Mouse (Mus musculus): Measurements from ENCODE around the gene Icam2. TPM values are rescaled to one million over a fixed set of nuclear protein-coding genes. Genes with fewer than 3 reads are reported as not detected.
"Not testable (repeated sequence)": the region's sequence is repeated elsewhere in the genome, so short reads cannot be mapped to it uniquely, and the experiment has no call there.

Icam2 gene
- total RNA-seq, 1 experiment from 2014 or later: 87.8 TPM

DNA sequence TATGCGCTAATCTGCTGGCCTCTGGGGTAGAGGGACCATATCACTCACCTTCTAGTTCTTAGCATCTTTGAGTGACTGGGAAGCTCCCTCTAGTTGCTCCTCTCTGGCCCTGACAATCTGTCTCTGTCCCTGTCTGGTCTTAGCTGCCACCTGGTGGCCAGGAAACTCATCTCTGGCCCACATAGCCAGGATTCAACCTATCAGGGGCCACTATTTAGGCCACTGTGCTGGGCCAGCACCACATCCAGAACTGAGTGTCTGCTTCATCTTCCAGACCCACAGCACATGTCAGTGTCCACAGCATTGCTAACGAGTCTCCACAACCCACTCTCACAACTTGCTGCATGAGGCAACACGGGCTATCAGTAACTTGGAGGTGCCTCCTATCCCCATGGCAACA is 9.8 kb upstream of the Icam2 start:
- ATAC-seq (replicated peaks in 1 of 2; ENCODE audit: insufficient read depth in 1 of 2, low FRiP score in 2 of 2, low TSS enrichment in 1 of 2, low read depth in 1 of 2, poor library complexity in 2 of 2, severe bottlenecking in 2 of 2): no peak

DNA sequence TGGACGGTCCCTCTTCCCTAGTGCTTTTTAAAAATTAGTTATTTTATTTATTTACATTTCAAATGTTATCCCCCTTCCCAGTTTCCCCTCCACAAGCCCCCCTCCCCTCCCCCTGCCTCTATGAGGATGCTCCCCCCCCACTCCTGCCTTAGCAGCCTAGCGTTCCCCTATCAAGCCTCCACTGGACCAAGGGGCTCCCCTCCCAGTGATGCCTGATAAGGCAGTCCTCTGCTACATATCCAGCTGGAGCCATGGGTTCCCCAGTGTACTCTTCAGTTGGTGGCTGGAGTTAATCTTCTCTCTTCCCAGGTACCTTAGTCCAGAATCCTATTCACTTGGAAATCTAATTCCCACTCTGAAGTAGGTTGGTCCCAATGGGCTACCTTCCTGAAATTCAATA is 6.2 kb upstream of the Icam2 start:
- not testable (repeated sequence) for ATAC-seq (replicated peaks in 1 of 2; ENCODE audit: insufficient read depth in 1 of 2, low FRiP score in 2 of 2, low TSS enrichment in 1 of 2, low read depth in 1 of 2, poor library complexity in 2 of 2, severe bottlenecking in 2 of 2)

DNA sequence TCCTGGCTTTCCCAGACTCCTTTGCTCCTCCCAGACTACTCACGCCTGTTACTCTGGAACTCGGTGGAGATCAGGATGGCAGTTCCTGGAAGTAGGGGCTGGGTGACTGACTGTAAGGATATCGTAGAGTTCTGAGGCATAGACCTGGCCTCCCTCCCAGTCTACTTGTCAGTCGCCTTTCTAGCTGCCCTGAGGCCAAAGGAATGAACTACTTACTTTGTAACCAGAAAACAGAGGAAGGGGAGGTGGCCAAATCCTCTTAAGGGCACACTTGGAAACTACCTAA is 5.4 kb upstream of the Icam2 start:
- ATAC-seq (replicated peaks in 1 of 2; ENCODE audit: insufficient read depth in 1 of 2, low FRiP score in 2 of 2, low TSS enrichment in 1 of 2, low read depth in 1 of 2, poor library complexity in 2 of 2, severe bottlenecking in 2 of 2): no peak

DNA sequence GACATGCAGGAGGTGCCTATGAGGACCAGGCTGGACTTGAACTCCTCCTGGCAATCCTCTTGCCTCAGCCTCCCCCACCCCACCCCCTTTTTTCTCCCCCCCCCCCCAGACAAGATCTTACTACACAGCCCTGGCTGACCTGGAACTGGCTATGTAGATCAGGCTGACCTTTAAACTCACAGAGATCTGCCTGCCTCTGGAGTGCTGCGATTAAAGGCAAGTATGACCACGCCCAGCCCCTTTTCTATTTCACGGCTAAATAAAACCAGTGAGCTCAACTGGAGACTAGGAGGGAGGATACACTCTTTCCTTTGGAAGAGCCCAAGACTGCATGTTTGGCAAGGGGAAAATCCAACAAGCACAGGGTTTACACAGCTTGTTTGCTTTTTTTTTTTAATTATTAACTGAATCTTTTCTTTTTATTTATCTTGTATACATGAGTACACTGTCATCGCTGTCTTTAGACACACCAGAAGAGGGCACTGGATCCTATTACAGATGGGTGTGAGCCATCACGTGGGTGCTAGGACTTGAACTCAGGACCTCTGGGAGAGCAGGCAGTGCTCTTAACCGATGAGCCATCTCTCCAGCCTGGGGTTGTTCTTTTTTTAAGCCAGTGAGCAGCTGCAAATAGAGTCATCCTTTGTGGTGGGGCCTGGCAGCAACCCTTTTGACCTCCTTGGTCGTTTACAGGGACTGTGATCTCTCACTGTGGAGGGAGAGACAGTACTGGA is 4.9 kb upstream of the Icam2 start:
- no peak for ATAC-seq (replicated peaks in 1 of 2; ENCODE audit: insufficient read depth in 1 of 2, low FRiP score in 2 of 2, low TSS enrichment in 1 of 2, low read depth in 1 of 2, poor library complexity in 2 of 2, severe bottlenecking in 2 of 2)

DNA sequence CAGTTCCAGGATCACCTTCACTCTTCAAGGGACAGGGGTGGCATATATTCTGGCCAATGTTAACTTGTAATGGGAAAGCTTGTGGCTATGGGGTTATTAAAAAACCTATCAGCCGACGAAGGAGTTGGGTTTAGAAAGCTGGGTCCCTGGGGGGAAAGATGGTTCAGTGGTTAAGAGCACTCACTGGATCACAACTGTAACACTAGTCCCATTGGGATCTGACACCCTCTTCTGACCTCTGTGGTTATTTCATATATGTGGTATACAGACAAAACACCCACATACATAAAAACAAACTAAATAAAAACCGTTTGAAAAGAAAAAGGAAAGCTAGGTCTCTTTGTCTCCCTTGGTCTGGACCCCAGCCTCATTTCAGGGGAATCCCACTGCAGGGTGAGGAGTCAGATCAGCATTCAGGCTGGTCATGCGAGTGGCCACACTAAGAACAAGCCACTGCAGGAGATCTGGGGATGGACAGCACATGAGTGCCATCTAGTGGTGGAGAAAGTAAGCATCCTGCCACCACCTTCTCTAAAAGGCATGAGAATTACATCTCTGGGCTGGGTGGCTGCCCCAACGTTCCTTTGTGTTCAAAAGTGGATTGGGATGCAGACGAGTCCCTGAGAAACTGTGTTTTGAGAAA is 3.8 kb upstream of the Icam2 start:
- ATAC-seq (replicated peaks in 1 of 2; ENCODE audit: insufficient read depth in 1 of 2, low FRiP score in 2 of 2, low TSS enrichment in 1 of 2, low read depth in 1 of 2, poor library complexity in 2 of 2, severe bottlenecking in 2 of 2): peak; percentile 57 to 60; a peak in 2 of 4 replicates

DNA sequence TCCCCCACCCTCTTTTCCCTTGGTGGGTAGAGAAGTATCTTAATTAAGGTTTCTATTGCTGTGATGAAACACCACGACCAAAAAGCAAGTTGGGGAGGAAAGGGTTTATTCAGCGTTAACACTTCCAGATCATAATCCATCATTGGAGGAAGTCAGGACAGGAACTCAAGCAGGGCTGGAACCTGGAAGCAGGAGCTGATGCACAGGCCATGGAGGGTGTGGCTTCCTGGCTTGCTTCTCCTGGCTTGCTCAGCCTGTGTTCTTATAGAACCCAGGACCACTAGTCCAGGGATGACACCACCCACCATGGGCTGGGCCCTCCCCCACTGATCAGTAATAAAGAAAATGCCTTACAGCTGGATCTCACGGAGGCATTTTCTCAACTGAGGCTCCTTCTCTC is 2.9 kb upstream of the Icam2 start:
- no peak for ATAC-seq (replicated peaks in 1 of 2; ENCODE audit: insufficient read depth in 1 of 2, low FRiP score in 2 of 2, low TSS enrichment in 1 of 2, low read depth in 1 of 2, poor library complexity in 2 of 2, severe bottlenecking in 2 of 2)

DNA sequence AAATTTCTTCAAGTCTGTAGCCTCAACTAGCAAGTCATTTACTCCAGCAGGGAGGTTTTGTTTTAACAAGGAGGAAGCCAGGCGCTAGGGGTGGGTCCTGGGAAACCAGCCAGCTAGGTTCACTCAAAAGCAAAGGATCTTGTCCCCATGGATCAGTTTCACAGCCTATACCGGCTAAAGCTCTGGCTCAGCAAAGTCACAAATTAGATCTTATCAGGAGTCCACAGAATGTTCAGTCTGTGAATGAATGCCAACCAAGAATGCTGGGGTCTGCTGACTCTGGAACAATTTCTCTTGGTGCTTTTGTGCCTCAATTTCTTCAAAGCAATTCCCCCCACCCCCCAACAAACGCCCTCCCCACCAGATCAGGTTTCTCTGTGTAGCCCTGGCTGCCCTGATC is 1.7 kb upstream of the Icam2 start:
- no peak for ATAC-seq (replicated peaks in 1 of 2; ENCODE audit: insufficient read depth in 1 of 2, low FRiP score in 2 of 2, low TSS enrichment in 1 of 2, low read depth in 1 of 2, poor library complexity in 2 of 2, severe bottlenecking in 2 of 2)

DNA sequence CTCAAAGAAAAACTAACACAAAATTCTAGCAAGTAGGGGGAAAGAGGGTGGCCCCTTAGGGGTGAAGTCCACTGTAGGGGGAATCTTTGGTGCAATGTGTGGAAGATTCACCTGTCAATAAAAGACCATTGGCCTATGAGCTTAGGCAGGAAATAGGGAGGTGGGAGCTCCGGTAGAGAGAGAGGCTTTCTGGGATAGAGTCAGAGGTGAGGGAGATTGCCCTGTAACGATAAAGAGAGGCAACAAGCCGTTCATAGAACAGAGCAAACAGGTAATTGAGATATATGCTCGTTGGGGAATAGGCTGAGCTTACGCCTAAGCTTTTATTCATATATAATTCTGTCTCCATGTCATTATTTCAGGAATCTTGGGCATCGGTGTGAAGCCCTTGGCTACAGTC is 855 bp downstream of the Icam2 start:
- peak; percentile 12 to 34; a peak in 1 of 4 replicates for ATAC-seq (replicated peaks in 1 of 2; ENCODE audit: insufficient read depth in 1 of 2, low FRiP score in 2 of 2, low TSS enrichment in 1 of 2, low read depth in 1 of 2, poor library complexity in 2 of 2, severe bottlenecking in 2 of 2)

DNA sequence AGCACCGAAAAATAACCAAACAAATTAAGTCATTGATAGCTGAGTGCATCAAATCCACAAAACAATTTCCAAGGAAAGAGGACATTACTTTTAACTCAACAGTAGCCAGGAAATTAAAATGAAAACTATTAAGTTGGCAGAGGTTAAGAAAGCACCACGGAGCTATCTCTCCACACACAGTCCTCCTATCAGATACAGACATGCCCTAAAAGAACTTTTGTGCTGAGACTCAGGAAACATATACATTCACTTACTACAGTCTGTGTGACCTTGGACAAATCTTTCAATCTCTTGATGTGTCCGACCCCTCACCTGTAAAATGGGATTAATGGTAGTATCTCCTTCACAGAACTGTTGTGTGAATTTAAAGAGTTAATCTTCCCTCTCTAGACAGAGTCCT is 1.5 kb downstream of the Icam2 start:
- ATAC-seq (replicated peaks in 1 of 2; ENCODE audit: insufficient read depth in 1 of 2, low FRiP score in 2 of 2, low TSS enrichment in 1 of 2, low read depth in 1 of 2, poor library complexity in 2 of 2, severe bottlenecking in 2 of 2): no peak

DNA sequence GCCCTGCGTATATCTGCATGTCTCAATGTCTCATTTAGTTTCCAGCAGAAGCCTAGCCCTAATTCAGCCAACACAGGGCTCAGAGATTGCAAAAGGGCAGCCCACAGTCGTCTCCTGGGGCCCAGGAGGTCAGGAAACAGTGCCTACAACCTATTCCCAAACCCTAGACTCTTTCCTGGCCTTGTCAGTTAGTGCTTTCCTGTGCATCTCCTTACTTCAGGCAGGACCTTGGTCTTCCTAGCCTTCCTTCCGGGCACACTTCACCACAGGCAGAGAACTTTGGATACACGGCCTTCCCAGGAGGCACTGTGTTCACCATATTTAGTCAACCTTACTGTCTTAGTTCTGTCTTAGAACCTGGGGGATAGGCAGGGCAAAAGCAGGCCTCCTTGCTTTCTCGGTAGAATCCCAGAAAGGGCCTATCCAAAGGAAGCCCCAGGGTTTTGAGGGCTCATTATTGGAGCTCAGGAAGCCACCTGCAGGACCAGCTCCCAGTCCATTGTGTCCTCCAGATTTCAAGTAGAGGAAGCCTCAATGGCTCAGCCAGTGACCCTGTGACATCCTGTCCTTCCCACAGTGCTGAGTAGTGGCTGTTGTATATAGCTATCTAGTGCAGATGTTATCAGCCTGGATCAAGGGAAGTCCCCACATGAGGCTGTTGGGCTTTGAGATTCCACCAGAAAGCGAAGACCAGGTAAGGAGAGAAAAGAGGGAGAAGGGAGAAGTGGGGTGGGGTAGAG is 4.7 kb downstream of the Icam2 start:
- ATAC-seq (replicated peaks in 1 of 2; ENCODE audit: insufficient read depth in 1 of 2, low FRiP score in 2 of 2, low TSS enrichment in 1 of 2, low read depth in 1 of 2, poor library complexity in 2 of 2, severe bottlenecking in 2 of 2): no peak

DNA sequence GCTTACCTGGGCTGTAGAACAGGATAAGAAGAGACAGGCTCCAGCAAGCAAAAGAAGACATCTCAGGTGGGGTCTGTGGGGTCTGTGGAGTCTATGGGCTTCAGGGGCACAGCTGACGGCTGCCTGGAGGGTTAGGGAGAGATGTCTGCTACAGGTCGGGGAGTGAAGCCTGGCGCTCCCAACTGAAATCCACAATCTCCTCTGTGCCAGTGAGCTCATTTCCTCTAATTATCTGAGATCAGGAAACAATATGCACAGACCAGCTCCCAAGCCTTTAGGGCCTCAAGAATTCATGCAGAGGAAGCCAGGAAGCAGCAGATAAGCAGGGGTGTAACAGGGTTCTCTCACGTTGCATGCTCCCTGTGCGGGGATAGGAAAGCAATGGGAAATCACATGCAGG is 5.5 kb downstream of the Icam2 start:
- peak in 1 of 2 experiments; percentile 29; a peak in 1 of 4 replicates for ATAC-seq (replicated peaks in 1 of 2; ENCODE audit: insufficient read depth in 1 of 2, low FRiP score in 2 of 2, low TSS enrichment in 1 of 2, low read depth in 1 of 2, poor library complexity in 2 of 2, severe bottlenecking in 2 of 2)

DNA sequence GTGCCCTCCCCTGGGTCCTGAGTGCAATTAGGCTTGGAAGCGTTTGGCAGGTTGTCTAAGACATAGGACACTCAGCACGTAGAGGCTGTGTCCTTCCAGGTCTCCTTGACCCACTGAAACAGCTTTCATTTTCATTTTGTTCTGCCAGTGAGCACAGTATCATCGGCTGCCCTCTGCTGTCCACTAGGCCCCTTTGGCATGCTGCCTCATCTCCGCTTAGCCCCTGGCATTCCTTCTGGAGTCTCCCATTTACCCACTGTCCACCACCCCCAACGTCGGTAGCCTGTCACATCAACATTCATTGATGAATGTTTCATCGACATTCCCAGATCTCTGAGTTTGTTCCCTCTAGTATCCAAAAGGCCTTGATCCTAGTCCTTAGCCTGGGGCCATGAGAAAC is 6.0 kb downstream of the Icam2 start:
- no peak for ATAC-seq (replicated peaks in 1 of 2; ENCODE audit: insufficient read depth in 1 of 2, low FRiP score in 2 of 2, low TSS enrichment in 1 of 2, low read depth in 1 of 2, poor library complexity in 2 of 2, severe bottlenecking in 2 of 2)

DNA sequence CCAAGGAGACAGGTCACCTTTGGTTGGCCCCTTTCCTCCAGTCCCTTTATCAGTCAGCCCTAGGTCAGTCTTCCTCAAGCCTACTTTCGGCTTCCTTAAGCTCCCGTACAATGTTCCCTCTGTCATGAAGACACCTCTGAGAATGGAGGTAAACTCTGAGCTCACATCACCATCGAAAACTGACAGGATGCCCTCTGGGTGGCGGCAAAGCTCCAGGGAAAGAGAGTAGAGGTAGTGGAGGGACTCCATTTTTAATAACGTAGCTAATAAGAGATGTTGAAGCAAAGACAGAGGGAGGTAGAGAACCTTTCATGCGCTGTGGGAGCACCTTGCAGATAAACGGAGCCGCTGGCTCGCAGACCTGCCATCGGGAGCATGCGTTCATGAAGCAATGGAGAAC is 6.9 kb downstream of the Icam2 start:
- ATAC-seq (replicated peaks in 1 of 2; ENCODE audit: insufficient read depth in 1 of 2, low FRiP score in 2 of 2, low TSS enrichment in 1 of 2, low read depth in 1 of 2, poor library complexity in 2 of 2, severe bottlenecking in 2 of 2): no peak

DNA sequence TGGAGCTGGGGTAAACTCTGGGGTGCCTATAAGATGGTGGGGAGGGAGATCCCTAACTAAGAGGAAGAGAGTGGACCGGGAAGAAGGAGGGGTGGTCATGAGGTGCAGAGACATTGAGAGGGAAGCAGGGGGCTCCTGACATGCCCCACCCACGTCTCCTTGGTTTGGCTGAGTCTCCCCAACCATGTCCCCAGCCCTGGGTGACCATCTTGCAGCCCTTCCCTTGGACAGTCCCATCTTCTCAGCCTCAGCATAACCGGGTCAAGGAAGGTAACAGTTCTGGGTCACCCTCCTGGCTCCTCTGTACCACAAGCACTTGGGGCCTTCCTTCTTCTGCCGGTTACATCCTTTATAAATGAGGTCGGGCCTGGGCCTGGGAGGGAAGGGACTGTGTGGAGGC is 12.9 kb downstream of the Icam2 start:
- no peak for ATAC-seq (replicated peaks in 1 of 2; ENCODE audit: insufficient read depth in 1 of 2, low FRiP score in 2 of 2, low TSS enrichment in 1 of 2, low read depth in 1 of 2, poor library complexity in 2 of 2, severe bottlenecking in 2 of 2)

DNA sequence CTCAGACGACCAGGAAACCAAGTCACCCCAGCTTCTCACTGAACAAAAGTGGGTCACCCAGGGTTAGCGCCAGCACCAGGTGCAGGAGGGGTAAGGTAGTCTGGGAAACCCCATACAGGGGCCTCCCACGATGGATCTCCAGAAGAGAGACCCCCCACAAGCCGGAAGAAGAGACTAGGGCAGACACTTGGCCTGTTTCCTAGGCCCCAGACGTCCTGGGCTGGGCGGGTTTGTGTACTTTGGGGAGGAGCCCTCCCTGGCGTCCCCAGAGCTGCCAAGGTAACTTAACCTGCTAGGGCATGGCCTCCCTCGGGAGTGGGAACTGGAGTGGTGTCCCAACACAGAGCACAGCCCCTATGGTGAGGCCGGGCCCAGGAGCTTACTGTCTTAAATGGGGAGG is 13.3 kb downstream of the Icam2 start:
- no peak for ATAC-seq (replicated peaks in 1 of 2; ENCODE audit: insufficient read depth in 1 of 2, low FRiP score in 2 of 2, low TSS enrichment in 1 of 2, low read depth in 1 of 2, poor library complexity in 2 of 2, severe bottlenecking in 2 of 2)

DNA sequence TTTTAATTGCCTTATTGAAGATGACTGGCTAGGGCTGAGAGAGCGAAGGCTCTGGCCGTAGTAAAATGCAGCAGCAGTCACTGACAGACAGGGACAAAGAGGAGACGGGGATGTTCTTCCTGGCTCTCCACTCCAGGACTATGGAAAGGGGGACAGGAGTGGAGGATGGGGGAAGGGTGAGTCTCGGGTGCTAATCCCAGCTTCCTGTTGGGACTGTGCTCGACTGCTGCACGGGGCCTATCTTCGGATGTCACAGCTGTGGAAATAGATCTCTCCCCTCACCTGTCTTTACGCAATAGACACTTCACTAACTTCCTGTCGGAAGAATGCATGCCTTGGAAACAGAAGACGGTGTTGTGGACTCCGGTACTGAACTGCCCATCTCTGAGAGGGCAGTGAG is 13.9 kb downstream of the Icam2 start:
- no peak for ATAC-seq (replicated peaks in 1 of 2; ENCODE audit: insufficient read depth in 1 of 2, low FRiP score in 2 of 2, low TSS enrichment in 1 of 2, low read depth in 1 of 2, poor library complexity in 2 of 2, severe bottlenecking in 2 of 2)

DNA sequence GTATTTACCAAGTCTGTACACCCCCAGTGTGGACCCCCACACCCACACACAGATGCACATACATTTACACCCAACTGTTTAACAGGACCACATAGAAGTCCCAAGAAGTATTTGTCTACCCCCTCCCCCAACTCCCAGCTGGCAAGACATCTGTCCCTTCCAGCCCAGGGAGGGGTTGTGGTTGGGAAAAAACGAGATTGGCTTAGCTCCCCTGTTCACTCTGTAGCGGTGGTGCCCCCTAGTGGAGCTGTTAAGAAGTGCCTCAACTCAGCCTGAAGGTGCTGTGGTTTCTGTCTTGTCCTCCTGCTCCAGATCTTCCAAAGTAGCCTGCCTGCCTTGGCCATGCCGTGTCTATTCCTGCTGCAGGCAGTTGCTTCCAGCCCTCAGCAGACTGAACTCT is 21.6 kb downstream of the Icam2 start:
- peak; percentile 77 to 86 for ATAC-seq (replicated peaks in 1 of 2; ENCODE audit: insufficient read depth in 1 of 2, low FRiP score in 2 of 2, low TSS enrichment in 1 of 2, low read depth in 1 of 2, poor library complexity in 2 of 2, severe bottlenecking in 2 of 2)

DNA sequence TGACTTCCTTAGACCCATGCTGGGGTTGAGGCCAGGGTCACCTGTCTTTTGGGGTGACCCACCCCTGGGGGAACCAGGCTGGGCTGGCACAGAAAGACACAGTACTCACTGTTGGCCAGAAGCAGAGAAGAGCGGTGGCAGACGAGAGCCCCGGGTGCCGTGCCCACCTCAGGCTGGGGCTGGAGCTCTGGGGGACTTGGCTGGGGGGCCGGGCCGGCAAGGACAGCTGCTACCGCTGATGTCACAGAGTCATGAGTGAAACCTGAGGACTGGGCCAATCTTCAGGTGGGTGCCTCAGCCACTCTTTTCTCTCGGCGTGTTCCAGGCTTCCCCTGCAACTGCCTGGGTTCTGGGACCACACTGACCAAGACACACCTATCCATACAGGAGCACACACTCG is 22.5 kb downstream of the Icam2 start, which contains the start of gene Prr29:
Prr29 (plus strand) TSS at position 107 of the 400 bp plus-strand sequence.
- ATAC-seq (replicated peaks in 1 of 2; ENCODE audit: insufficient read depth in 1 of 2, low FRiP score in 2 of 2, low TSS enrichment in 1 of 2, low read depth in 1 of 2, poor library complexity in 2 of 2, severe bottlenecking in 2 of 2): no peak

DNA sequence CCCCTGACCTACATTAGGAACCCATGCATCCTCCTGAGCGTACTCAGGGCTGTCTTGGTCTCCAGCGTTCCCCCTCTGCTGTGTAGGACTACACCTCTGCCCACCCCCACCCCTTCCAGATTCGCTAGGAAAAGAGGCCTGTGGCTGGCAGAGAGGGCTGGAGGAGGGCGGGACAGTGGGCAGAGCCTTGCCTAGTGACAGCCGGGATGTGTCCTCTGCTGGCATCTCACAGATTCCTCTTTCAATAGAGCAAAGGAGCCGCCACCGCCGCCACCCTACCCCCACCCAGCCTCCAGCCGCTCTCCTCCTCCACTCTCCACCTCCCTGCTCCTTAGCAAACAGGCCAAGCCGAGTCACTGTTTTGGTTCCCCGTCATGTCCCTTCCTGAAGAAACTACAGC is 23.2 kb downstream of the Icam2 start:
- no peak for ATAC-seq (replicated peaks in 1 of 2; ENCODE audit: insufficient read depth in 1 of 2, low FRiP score in 2 of 2, low TSS enrichment in 1 of 2, low read depth in 1 of 2, poor library complexity in 2 of 2, severe bottlenecking in 2 of 2)
